Mouse (Mus musculus) megakaryocyte-erythroid progenitor cell, adult 5-6 weeks (primary cell): Measurements from ENCODE around the gene Spryd4. TPM values are rescaled to one million over a fixed set of nuclear protein-coding genes. Genes with fewer than 3 reads are reported as not detected.
"Not testable (repeated sequence)": the region's sequence is repeated elsewhere in the genome, so short reads cannot be mapped to it uniquely, and the experiment has no call there.

ENCODE experiments used
- ATAC-seq: replicated peaks from 2 replicates; pipeline ENCODE4 v1.8.0; 2016; ENCODE audit warnings: mild to moderate bottlenecking, inconsistent platforms; ENCODE audit not compliant: severe bottlenecking, poor library complexity, low FRiP score, low TSS enrichment
- total RNA-seq, 2 experiments: library from RNA; stranded (forward) in 1 of 2; stranded (reverse) in 1 of 2; fragments of 200-1000, 215-1000 nt in 1 of 2; fragments of >200 nt in 1 of 2; fragmentation: Nextera tagmentation in 1 of 2; gene quantifications; 2 replicates each; pipeline ENCODE4 v1.2.3; 2014 to 2017

Spryd4 gene
- total RNA-seq (2014; fragmentation: Nextera tagmentation) (37.3 and 44.4 TPM in 2 replicates), total RNA-seq (2017) (31.2 and 39.7 TPM in 2 replicates)

- ATAC-seq, result peak; percentile 84
These were observed at the start of gene Spryd4 for GRCm38 (mm10) chr10:128211390-128212108. TSS of gene Spryd4 (minus strand) at chr10:128211807.

GRCm38 (mm10) chr10:128260376-128260775 is 48.8 kb upstream of the Spryd4 start:
- not testable (repeated sequence) for ATAC-seq

- no peak for ATAC-seq
These were observed 48.3 kb upstream of the Spryd4 start for GRCm38 (mm10) chr10:128259946-128260345.

- 0 out of 2 replicates have a peak, but pooled peaks have one; percentile 57 for ATAC-seq
These were observed 47.3 kb upstream of the Spryd4 start for GRCm38 (mm10) chr10:128258953-128259352.

GRCm38 (mm10) chr10:128256328-128256727 is 44.7 kb upstream of the Spryd4 start:
- ATAC-seq, result no peak

GRCm38 (mm10) chr10:128255925-128256324 is 44.3 kb upstream of the Spryd4 start:
- ATAC-seq, result no peak

- ATAC-seq, result no peak
These were observed 42.2 kb upstream of the Spryd4 start, which contains the start of gene Apon for GRCm38 (mm10) chr10:128253677-128254255. TSS of gene Apon (plus strand) at chr10:128254096.

- ATAC-seq, result no peak
These were observed 39.0 kb upstream of the Spryd4 start for GRCm38 (mm10) chr10:128250565-128250964.

GRCm38 (mm10) chr10:128247020-128247732 is 35.6 kb upstream of the Spryd4 start:
- ATAC-seq, result no peak

GRCm38 (mm10) chr10:128244121-128244520 is 32.5 kb upstream of the Spryd4 start:
- ATAC-seq, result no peak

- ATAC-seq, result no peak
These were observed 31.6 kb upstream of the Spryd4 start for GRCm38 (mm10) chr10:128243252-128243651.

- ATAC-seq, result peak; percentile 82
These were observed 28.5 kb upstream of the Spryd4 start for GRCm38 (mm10) chr10:128240131-128240530.

- ATAC-seq, result no peak
These were observed 27.5 kb upstream of the Spryd4 start for GRCm38 (mm10) chr10:128239140-128239539.

- peak; percentile 69 for ATAC-seq
These were observed 26.3 kb upstream of the Spryd4 start for GRCm38 (mm10) chr10:128237807-128238480.

GRCm38 (mm10) chr10:128236321-128236720 is 24.7 kb upstream of the Spryd4 start:
- no peak for ATAC-seq

- ATAC-seq, result peak; percentile 69
These were observed 20.9 kb upstream of the Spryd4 start for GRCm38 (mm10) chr10:128232420-128232985.

- ATAC-seq, result peak; percentile 46
These were observed 20.3 kb upstream of the Spryd4 start, which contains the start of gene Timeless for GRCm38 (mm10) chr10:128231697-128232419. TSS of gene Timeless (plus strand) at chr10:128232065.

GRCm38 (mm10) chr10:128231146-128231545 is 19.5 kb upstream of the Spryd4 start:
- no peak for ATAC-seq

GRCm38 (mm10) chr10:128230582-128230981 is 19.0 kb upstream of the Spryd4 start:
- no peak for ATAC-seq
